Mouse (Mus musculus): ENCODE measurements around the gene Hic2. TPM values are rescaled to one million over a fixed set of nuclear protein-coding genes. Genes with fewer than 3 reads are reported as not detected.

Gene Hic2
- polyA plus RNA-seq, 1 experiment from 2014 or later: 12.7 TPM

DNA sequence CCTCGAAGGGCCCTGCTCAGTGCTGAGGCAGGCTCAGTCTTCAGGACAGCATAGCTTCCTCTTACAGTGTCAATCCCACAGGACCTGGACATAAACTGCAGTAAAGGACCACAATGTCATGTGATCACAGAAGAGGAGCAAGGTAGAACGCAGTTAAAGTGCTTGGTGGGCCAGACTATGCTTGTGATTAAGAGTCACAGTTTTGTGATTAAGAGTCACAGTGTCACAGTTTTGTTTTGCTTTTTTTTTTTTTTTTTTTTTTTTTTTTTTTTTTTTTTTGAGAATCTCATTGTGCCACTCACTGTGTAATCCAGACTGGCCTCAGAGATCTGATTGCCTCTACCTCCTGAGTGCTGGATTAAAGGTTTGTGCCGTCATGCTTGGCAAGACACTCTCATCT lies 32.7 kb downstream of the Hic2 start:
- WGBS: 80% methylated on average over 3 of the region's 3 CpGs

DNA sequence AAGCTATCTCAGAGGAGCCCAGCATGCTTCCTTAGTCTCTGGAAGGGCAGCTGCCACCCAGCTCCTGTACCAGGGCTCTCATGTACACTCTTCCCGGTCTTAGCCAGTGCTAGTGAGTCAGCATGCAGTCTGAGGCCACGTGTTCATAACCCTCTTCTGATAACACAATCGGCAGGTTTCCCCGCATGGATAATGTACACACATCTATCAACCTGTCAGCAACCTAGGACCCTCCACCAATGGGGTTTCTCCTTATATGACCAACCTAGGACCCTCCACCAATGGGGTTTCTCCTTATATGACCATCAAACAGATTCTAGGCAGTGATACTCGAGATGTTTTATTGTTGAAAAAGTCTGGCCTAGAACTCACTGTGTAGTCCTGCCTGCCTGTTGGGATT lies 34.6 kb downstream of the Hic2 start:
- Histone ChIP-seq H3K27ac (no peak overlapping the region), H3K36me3 (replicated peaks) (no peaks in the 10 kb centered on the region), H3K4me1 (no peaks in the 10 kb centered on the region), H3K4me2 (no peak overlapping the region), H3K4me3 (replicated peaks) (no peak overlapping the region), H3K27me3 (no peaks in the 10 kb centered on the region), H3K9me3 (0 out of 2 replicates have a peak, but pooled peaks cover 4% of the 10 kb centered on the region), H3K9ac (no peak overlapping the region)
- ATAC-seq (ENCODE audit: low FRiP score): no peak
- WGBS: 82% methylated on average over 5 of the region's 5 CpGs

More for the DNA sequence above, 32.7 kb downstream of the Hic2 start:
- Histone ChIP-seq H3K9ac (no peak overlapping the region), H3K4me1 (no peaks in the 10 kb centered on the region), H3K36me3 (replicated peaks) (peaks cover 12% of the 10 kb centered on the region), H3K27ac (no peak overlapping the region), H3K4me2 (no peak overlapping the region), H3K9me3 (0 out of 2 replicates have a peak, but pooled peaks cover 4% of the 10 kb centered on the region), H3K27me3 (no peaks in the 10 kb centered on the region), H3K4me3 (replicated peaks) (no peak overlapping the region)
- no peak for ATAC-seq (ENCODE audit: low FRiP score)

DNA sequence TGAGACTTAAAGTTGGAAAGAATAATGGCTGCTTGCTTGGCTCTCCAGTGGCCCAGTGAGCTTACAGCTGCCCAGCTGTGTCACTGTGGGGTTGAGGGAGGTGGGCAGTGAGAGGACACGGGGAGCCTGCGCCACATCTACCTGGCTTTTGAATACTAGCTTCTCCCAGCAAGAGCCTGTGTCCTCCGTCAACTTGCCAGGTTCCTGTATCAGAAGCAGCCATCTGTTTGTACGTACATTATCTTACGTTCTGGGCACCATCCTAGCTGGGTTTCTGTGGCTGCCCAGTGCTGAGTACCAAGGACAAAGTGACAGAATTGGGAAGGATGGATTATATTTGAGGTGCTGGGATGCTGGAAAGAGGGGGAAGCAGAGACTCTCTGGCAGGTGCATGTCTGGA lies 36.5 kb downstream of the Hic2 start:
- Histone ChIP-seq H3K4me3 (replicated peaks) (no peak overlapping the region), H3K9ac (no peak overlapping the region), H3K27me3 (no peaks in the 10 kb centered on the region), H3K27ac (no peak overlapping the region), H3K4me1 (no peaks in the 10 kb centered on the region), H3K9me3 (0 out of 2 replicates have a peak, but pooled peaks cover 4% of the 10 kb centered on the region), H3K4me2 (no peak overlapping the region), H3K36me3 (replicated peaks) (no peaks in the 10 kb centered on the region)
- 93% methylated on average over 5 of the region's 5 CpGs for whole genome bisulfite sequencing
- ATAC-seq (ENCODE audit: low FRiP score): no peak

DNA sequence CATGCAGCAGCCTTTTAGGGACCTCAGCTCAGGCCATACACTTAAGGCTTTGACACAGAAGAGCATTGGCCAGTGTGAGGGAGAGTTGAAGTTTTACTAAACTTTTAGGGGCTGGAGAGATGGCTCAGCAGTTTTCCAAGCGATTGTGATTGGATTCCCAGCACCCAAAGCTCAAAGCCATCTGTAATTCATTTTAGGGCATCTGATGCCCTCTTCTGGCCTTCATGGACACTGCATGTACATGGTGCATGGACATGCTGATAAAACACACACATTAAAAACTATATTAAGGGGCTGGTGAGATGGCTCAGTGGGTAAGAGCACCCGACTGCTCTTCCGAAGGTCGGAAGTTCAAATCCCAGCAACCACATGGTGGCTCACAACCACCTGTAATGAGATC lies 37.8 kb downstream of the Hic2 start:
- Histone ChIP-seq H3K4me1 (no peaks in the 10 kb centered on the region), H3K36me3 (replicated peaks) (no peaks in the 10 kb centered on the region), H3K4me3 (replicated peaks) (no peak overlapping the region), H3K27ac (no peak overlapping the region), H3K9ac (no peak overlapping the region), H3K9me3 (0 out of 2 replicates have a peak, but pooled peaks cover 4% of the 10 kb centered on the region), H3K27me3 (no peaks in the 10 kb centered on the region), H3K4me2 (no peak overlapping the region)
- ATAC-seq (ENCODE audit: low FRiP score): no peak
- 81% methylated on average over 4 of the region's 4 CpGs for WGBS

DNA sequence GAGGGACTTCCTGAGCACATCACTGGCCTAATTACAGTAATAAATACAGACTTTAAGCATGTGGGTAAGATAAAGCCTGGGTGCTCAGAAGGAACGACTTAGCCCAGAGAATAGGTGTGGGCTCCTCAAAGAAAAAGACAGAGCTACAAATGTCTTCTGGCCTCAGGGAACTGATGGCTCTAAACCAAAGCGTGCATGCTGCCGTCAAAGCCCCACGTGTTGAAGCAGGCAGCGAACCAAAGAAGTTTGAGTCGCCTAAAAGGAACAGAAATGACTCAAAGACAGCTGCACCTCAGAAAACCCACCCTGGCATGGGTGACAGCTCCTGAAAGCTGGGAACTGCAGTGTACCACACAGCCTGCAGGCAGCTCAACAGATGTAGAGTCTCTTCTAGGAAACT lies 38.5 kb downstream of the Hic2 start:
- no peaks in the 10 kb centered on the region for H3K36me3 ChIP-seq (replicated peaks)
- H3K4me2 ChIP-seq: no peak overlapping the region
- 85% methylated on average over 6 of the region's 6 CpGs for WGBS
- peaks cover 6% of the 10 kb centered on the region for H3K27me3 ChIP-seq
- 0 out of 2 replicates have a peak, but pooled peaks cover 4% of the 10 kb centered on the region for H3K9me3 ChIP-seq
- H3K4me1 ChIP-seq: peaks cover 6% of the 10 kb centered on the region
- no peak overlapping the region for H3K9ac ChIP-seq
- no peak for ATAC-seq (ENCODE audit: low FRiP score)
- H3K27ac ChIP-seq: no peak overlapping the region
- H3K4me3 ChIP-seq (replicated peaks): no peak overlapping the region

DNA sequence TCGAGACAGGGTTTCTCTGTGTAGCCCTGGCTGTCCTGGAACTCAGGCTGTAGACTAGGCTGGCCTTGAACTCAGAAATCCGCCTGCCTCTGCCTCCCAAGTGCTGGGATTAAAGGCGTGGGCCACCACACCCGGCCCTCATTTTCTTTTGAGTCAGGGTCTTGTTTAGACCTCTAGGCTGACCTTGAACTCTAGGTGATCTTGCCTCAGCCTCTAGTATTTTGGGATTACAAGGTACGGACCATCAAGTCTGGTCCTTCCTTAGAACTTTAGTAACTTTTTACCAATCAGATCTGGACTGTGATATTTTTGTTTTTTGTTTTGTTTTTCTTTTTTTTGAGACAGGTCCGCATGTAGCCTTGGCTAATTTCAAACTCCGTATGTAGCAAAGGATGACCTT lies 42.3 kb downstream of the Hic2 start, which contains the start of gene Tmem191c:
TSS of gene Tmem191c (plus strand) at position 357 of the 400 bp plus-strand sequence.
- Histone ChIP-seq H3K27ac (peak within 1 kb of the TSS; percentile 72), H3K4me3 (replicated peaks) (peak within 1 kb of the TSS; percentile 53), H3K4me1 (peaks cover 20% of the 10 kb centered on the region), H3K9ac (peak within 1 kb of the TSS; percentile 67), H3K9me3 (no peaks in the 10 kb centered on the region), H3K27me3 (peaks cover 38% of the 10 kb centered on the region), H3K4me2 (peak within 1 kb of the TSS; percentile 85), H3K36me3 (replicated peaks) (peaks cover 15% of the 10 kb centered on the region)
- no peak for ATAC-seq (ENCODE audit: low FRiP score)
- 58% methylated on average over 7 of the region's 7 CpGs for WGBS

DNA sequence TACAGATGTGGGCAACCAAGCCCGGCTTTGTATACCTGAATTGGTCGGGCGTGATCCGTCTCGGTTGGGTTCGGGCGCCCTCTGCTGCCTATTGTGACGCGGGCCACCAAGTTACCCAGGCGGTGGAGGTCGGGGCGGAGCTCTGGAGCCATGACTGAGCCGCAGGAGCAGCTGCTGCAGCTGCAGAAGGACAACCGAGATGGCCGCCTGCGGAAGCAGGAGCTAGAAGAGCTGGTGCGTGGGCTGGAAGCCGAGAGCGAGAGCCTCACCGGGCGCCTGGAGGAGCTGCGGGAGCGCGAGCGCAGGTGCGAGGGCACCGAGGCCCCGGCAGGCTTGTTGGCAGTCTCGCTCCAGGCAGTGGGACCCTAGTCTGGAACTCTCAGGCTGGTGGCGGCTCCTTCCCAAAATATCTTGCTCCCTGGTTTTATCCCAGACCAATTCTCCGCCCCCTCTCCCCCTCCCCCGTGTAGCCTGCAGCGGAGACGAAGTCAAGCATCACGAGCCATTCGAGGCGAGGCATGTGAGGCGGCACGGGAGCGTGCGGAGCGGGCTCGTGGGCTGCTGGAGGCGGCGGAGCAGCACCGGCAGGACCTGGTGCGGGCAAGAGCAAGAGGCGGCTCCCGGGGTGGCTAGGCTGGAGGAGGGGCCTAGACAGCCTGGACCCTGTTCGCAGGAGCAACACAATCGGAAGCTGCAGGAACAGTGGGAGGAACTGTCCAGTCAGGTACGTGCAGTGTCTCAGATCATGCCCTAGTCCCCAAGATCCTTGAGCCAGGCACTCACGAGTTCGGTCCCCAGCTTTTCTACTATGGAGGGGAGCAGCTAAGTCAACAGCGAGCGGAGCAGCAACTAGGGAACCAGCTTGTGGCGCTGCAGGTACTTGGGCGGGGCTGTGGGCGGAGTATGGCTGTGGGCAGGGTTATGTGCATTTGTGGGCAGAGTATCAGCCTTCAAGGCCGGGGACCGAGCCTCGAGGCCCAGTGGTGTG lies 43.1 kb downstream of the Hic2 start:
- Histone ChIP-seq H3K4me3 (replicated peaks) (peak overlapping the region; percentile 53), H3K27ac (peak overlapping the region; percentile 72), H3K36me3 (replicated peaks) (peaks cover 21% of the 10 kb centered on the region), H3K9ac (peak overlapping the region; percentile 67), H3K4me1 (peaks cover 20% of the 10 kb centered on the region), H3K9me3 (no peaks in the 10 kb centered on the region), H3K4me2 (peak overlapping the region; percentile 85), H3K27me3 (peaks cover 38% of the 10 kb centered on the region)
- WGBS: under 1% methylated on average over 61 of the region's 62 CpGs
- peak; percentile 90 for ATAC-seq (ENCODE audit: low FRiP score)

DNA sequence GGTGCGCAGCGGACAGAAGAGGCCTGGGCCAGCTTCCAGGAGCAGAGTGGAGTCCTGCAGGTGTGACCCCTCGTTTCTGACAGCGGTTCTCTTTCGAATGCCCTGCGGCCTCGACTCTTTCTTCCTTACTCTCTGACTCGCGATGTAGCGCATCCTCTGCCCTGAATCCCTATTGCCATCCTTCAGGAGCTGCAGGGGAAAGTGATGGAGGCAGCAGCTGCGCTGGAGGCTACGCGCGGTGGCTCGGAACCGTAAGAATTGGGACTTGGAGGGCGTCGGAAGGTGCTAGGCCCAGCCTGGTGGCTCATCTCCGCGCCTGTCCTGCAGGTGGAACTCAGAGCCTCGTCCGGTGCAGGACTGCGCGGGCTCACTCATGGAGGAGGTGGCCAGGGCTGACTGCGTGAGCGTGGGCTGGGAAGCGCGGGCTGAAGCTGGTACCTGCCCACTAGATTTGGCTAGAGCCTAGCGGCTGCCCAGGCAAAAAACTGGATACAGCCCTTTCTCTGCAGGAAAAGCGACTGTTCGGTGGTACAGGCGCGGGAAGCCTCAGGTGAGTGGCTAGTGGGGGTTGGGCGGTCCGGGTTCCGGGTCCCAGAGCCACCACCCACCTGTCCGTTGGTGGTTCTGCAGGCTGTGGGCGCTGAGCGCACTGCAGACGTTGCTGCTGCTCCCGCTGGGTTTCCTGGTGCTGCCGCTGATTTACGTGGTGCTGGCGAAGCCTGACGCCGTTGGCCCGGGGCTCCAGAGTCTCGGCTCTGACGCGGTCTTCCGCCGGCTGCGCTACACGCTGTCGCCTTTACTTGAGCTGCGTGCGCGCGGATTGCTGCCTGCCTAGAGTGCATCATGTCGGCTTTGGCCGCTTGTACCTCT lies 44.2 kb downstream of the Hic2 start:
- no peak for ATAC-seq (ENCODE audit: low FRiP score)
- H3K27ac ChIP-seq: no peak overlapping the region
- 2% methylated on average over 61 of the region's 61 CpGs for WGBS
- peak overlapping the region; percentile 40; the same call in 1 of the 2 replicates for H3K9ac ChIP-seq
- peaks cover 20% of the 10 kb centered on the region for H3K4me1 ChIP-seq
- no peaks in the 10 kb centered on the region for H3K9me3 ChIP-seq
- peaks cover 32% of the 10 kb centered on the region for H3K36me3 ChIP-seq (replicated peaks)
- peak overlapping the region; percentile 85 for H3K4me2 ChIP-seq
- peak overlapping the region; percentile 53 for H3K4me3 ChIP-seq (replicated peaks)
- peaks cover 38% of the 10 kb centered on the region for H3K27me3 ChIP-seq

DNA sequence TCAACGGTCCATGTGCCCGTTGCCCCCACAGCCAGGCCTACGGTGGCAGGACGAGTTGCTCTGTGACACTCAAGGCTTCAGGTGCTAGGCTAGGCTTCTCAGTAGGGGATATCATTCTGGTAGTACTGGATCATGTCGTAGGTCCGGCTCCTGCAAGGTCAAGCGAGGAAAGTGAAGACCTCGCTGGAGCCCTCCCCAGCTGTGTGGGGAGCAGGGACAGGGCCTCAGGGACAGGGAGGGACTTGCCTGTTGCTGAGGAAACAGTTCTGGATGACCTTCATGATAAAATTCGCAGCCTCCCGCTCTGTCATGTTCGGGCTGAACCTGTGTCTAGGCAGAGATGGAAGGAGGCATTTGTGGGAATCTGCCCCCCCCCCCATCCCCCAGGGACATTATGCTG lies 47.1 kb downstream of the Hic2 start:
- peaks cover 38% of the 10 kb centered on the region for H3K27me3 ChIP-seq
- H3K36me3 ChIP-seq (replicated peaks): peaks cover 61% of the 10 kb centered on the region
- H3K9me3 ChIP-seq: no peaks in the 10 kb centered on the region
- no peak overlapping the region for H3K4me2 ChIP-seq
- H3K9ac ChIP-seq: no peak overlapping the region
- no peak overlapping the region for H3K27ac ChIP-seq
- ATAC-seq (ENCODE audit: low FRiP score): no peak
- peaks cover 20% of the 10 kb centered on the region for H3K4me1 ChIP-seq
- WGBS: 91% methylated on average over 11 of the region's 11 CpGs
- no peak overlapping the region for H3K4me3 ChIP-seq (replicated peaks)

DNA sequence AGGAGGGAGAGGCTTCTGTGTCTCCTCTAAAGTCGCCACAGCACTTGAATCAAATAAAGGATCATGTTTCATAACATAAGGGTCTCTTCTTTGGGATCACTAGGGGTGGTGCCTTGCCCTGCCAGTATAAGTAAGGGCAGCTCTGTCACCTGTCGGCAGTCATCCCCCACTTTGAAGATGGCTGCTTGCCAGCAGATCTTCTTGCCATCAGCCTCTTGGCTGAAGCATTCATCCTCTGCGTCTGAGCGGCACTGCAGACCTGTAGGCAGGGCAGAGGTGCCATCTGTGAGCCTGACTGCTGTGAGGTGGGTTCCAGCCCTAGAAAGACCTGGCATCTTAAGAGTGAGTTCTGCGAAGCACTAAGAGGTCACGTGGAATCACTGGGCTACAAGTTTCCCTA lies 49.8 kb downstream of the Hic2 start:
- H3K4me1 ChIP-seq: peaks cover 1% of the 10 kb centered on the region; the same call in 1 of the 2 replicates
- no peaks in the 10 kb centered on the region for H3K9me3 ChIP-seq
- no peak overlapping the region for H3K9ac ChIP-seq
- WGBS: 88% methylated on average over 6 of the region's 6 CpGs
- H3K27ac ChIP-seq: no peak overlapping the region
- ATAC-seq (ENCODE audit: low FRiP score): no peak
- H3K4me3 ChIP-seq (replicated peaks): no peak overlapping the region
- H3K4me2 ChIP-seq: no peak overlapping the region
- peaks cover 79% of the 10 kb centered on the region for H3K36me3 ChIP-seq (replicated peaks)
- H3K27me3 ChIP-seq: peaks cover 20% of the 10 kb centered on the region

DNA sequence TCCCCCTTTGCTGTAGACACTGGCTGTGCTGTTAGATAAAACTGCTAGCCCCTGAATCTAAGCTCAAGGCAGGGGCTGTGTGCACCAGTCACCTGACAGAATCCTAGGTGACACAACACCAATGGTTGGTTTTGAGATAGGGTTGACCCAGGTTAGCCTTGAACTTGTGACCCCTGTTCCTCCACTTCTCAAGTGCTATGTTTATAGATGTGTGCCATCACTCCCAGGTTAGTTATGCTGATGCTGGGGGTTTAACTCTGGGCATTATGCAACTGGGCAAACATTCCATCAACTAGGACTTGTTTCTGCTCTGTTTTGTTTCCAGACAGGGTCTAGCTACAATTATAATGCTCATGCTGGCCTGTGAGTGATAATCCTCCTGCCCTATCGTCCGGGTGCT lies 53.7 kb downstream of the Hic2 start:
- Histone ChIP-seq H3K27ac (no peak overlapping the region), H3K27me3 (no peaks in the 10 kb centered on the region), H3K4me2 (no peak overlapping the region), H3K4me3 (replicated peaks) (no peak overlapping the region), H3K4me1 (no peaks in the 10 kb centered on the region), H3K36me3 (replicated peaks) (peaks cover 82% of the 10 kb centered on the region), H3K9me3 (no peaks in the 10 kb centered on the region), H3K9ac (no peak overlapping the region)
- WGBS: 91% methylated on average over 2 of the region's 2 CpGs
- no peak for ATAC-seq (ENCODE audit: low FRiP score)

DNA sequence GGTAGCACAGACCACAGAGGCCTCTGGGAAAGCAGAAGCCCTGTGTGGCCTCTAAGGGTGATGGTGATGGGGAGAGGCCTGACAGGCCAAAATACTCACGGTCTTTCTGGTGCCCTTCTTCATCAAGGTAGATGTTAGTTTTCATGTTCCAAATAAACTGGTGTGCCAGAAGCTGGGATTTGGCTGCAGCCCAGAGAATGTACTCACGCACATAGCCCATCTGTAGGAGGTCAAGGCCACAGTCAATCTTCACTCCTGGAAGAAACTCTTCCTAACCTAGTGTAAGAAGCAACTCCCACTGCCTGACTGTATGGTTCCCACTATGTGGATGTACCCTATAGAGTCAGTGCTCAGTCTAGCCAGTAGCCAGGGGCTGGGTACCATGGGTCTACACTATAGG lies 57.6 kb downstream of the Hic2 start:
- H3K4me3 ChIP-seq (replicated peaks): no peak overlapping the region
- no peaks in the 10 kb centered on the region for H3K27me3 ChIP-seq
- H3K36me3 ChIP-seq (replicated peaks): peaks cover 72% of the 10 kb centered on the region
- H3K4me1 ChIP-seq: no peaks in the 10 kb centered on the region
- 93% methylated on average over 2 of the region's 2 CpGs for WGBS
- ATAC-seq (ENCODE audit: low FRiP score): no peak
- H3K4me2 ChIP-seq: no peak overlapping the region
- H3K27ac ChIP-seq: no peak overlapping the region
- no peaks in the 10 kb centered on the region for H3K9me3 ChIP-seq
- H3K9ac ChIP-seq: no peak overlapping the region
